Mouse (Mus musculus) embryonic facial prominence, embryonic 14.5 days (tissue): ENCODE results near the gene Dclre1a. TPM values are rescaled to one million over a fixed set of nuclear protein-coding genes. Genes with fewer than 3 reads are reported as not detected.

Experiments
- ATAC-seq: fragments of 200-750 bp; cut with Nextera tagmentation; 2 replicates; pipeline ENCODE4 v1.8.0; 2017; ENCODE audit warnings: low read depth, moderate number of reproducible peaks, moderate TSS enrichment
- DNase-seq: peaks from one replicate; pipeline ENCODE4 v3.0.0-alpha.2; 2015; ENCODE audit warnings: low spot score
- H3K27ac ChIP-seq: fragments of 300-500 bp; sonication (generic); replicated peaks from 2 replicates; pipeline ENCODE4 v1.5.1; 2014; ENCODE audit warnings: low read depth, mild to moderate bottlenecking, low read length, moderate library complexity
- H3K27me3 ChIP-seq: fragments of 300-500 bp; sonication (generic); replicated peaks from 2 replicates; pipeline ENCODE4 v1.6.1; 2014; ENCODE audit warnings: low read length; ENCODE audit not compliant: control insufficient read depth, insufficient read depth
- H3K36me3 ChIP-seq: fragments of 300-500 bp; sonication (generic); 2 replicates; pipeline ENCODE4 v1.6.1; 2014; ENCODE audit warnings: low read length, mixed read lengths; ENCODE audit not compliant: control insufficient read depth, insufficient read depth
- H3K4me1 ChIP-seq: fragments of 300-500 bp; sonication (generic); 2 replicates; pipeline ENCODE4 v1.6.1; 2014; ENCODE audit warnings: antibody characterized with exemption, low read length; ENCODE audit not compliant: control insufficient read depth, insufficient read depth
- H3K4me2 ChIP-seq: fragments of 300-500 bp; sonication (generic); 2 replicates; pipeline ENCODE4 v1.6.1; 2014; ENCODE audit warnings: low read depth, mild to moderate bottlenecking, low read length, moderate library complexity, mixed read lengths
- H3K4me3 ChIP-seq: fragments of 300-500 bp; sonication (generic); 2 replicates; pipeline ENCODE4 v1.5.1; 2014; ENCODE audit warnings: low read depth, mild to moderate bottlenecking, low read length
- H3K9ac ChIP-seq: fragments of 300-500 bp; sonication (generic); 2 replicates; pipeline ENCODE4 v1.6.1; 2014; ENCODE audit warnings: low read depth, mild to moderate bottlenecking, low read length, moderate library complexity, mixed read lengths
- H3K9me3 ChIP-seq: fragments of 300-500 bp; sonication (generic); 2 replicates; pipeline ENCODE4 v1.6.1; 2016; ENCODE audit warnings: low read length; ENCODE audit not compliant: control insufficient read depth
- WGBS: fragments of 180-500 bp; shearing (Covaris S2); extraction: QIAGEN DNeasy Blood & Tissue Kit; methylation state at CpG from one replicate; pipeline ENCODE4 v1.1.7; 2014; 5-methylcytosine and 5-hydroxymethylcytosine counted together
- polyA plus RNA-seq: library from polyadenylated mRNA; unstranded; fragments of >200 nt; fragmentation: Nextera tagmentation; extraction: Ambion mirVana; gene quantifications from 2 replicates; pipeline ENCODE4 v1.2.1, GENCODE M21; 2014

Dclre1a gene
- polyA plus RNA-seq, 1 experiment from 2014 or later, result 12.8 TPM

DNA sequence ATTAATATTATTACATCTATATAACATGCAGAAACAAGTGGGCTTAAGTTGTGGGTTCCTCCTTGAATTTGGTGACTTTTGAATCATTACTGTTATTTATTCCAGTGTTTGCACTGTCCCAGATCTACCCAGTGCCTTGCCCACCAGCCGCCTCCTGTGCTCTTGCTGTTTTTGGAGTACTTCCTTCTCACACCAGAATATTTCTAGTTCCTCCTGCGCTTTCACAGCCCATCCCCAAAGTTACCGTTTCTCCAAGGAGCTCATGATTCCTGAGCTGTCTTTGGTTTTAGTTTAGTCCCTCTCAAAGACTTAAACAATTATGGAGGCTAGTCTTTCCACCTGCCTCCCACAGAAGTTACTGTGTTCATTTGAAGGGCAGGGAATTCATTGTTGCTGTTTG lies 15.4 kb upstream of the Dclre1a start:
- H3K9ac ChIP-seq, result no peak overlapping the region
- ATAC-seq (no peak), DNase-seq (no peak)
- no peak overlapping the region for H3K4me2 ChIP-seq
- WGBS, result 80% methylated on average over 3 of the region's 3 CpGs
- no peak overlapping the region for H3K4me3 ChIP-seq
- H3K4me1 ChIP-seq, result no peaks in the 10 kb centered on the region
- no peak overlapping the region for H3K27ac ChIP-seq
- H3K9me3 ChIP-seq, result no peaks in the 10 kb centered on the region
- no peaks in the 10 kb centered on the region for H3K27me3 ChIP-seq
- peaks cover 14% of the 10 kb centered on the region; the same call in 1 of the 2 replicates for H3K36me3 ChIP-seq

- Histone ChIP-seq H3K4me1 (no peaks in the 10 kb centered on the region), H3K9me3 (no peaks in the 10 kb centered on the region), H3K27ac (no peak overlapping the region), H3K36me3 (peaks cover 18% of the 10 kb centered on the region), H3K4me2 (no peak overlapping the region), H3K9ac (no peak overlapping the region), H3K27me3 (no peaks in the 10 kb centered on the region), H3K4me3 (no peak overlapping the region)
- 94% methylated on average over 9 of the region's 9 CpGs for WGBS
- ATAC-seq (no peak), DNase-seq (no peak)
Measured at GRCm38 (mm10) chr19:56562433-56563138, 14.6 kb upstream of the Dclre1a start.

DNA sequence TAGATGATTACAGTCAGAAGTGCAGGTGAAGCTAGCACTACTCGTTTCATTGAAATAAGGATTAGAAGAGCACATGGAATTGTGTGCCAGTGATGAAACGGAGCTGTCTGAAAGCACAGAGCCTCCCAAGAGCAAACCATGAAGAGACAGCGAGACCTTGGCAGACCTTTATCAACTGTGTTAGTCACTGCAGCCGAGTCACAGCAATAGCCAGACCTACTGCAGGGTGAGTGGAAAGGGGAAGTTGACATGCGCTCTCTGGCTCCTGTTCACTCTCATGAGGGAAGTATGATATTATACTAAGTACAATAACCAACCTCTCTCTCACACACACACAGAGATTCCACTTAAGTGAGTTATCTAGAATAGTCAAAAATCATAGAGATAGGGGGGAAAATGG lies 8.0 kb upstream of the Dclre1a start:
- ATAC-seq (no peak), DNase-seq (no peak)
- H3K9ac ChIP-seq, result no peak overlapping the region
- H3K36me3 ChIP-seq, result peaks cover 68% of the 10 kb centered on the region
- no peak overlapping the region for H3K4me3 ChIP-seq
- no peaks in the 10 kb centered on the region for H3K4me1 ChIP-seq
- H3K9me3 ChIP-seq, result peaks cover 3% of the 10 kb centered on the region; the same call in 1 of the 2 replicates
- no peak overlapping the region for H3K27ac ChIP-seq
- H3K27me3 ChIP-seq, result no peaks in the 10 kb centered on the region
- WGBS, result 85% methylated on average over 5 of the region's 5 CpGs
- H3K4me2 ChIP-seq, result no peak overlapping the region

GRCm38 (mm10) chr19:56553177-56553576 lies 5.2 kb upstream of the Dclre1a start:
- DNase-seq (no peak), ATAC-seq (no peak)
- Histone ChIP-seq H3K4me1 (peaks cover 8% of the 10 kb centered on the region), H3K4me2 (no peak overlapping the region), H3K36me3 (peaks cover 55% of the 10 kb centered on the region), H3K27me3 (no peaks in the 10 kb centered on the region), H3K4me3 (no peak overlapping the region), H3K9me3 (peaks cover 3% of the 10 kb centered on the region; the same call in 1 of the 2 replicates), H3K9ac (no peak overlapping the region), H3K27ac (no peak overlapping the region)
- WGBS, result 93% methylated on average over 3 of the region's 3 CpGs

- peak overlapping the region; percentile 84 for H3K4me2 ChIP-seq
- H3K27ac ChIP-seq, result peak overlapping the region; percentile 97
- no peaks in the 10 kb centered on the region for H3K9me3 ChIP-seq
- ATAC-seq (no peak), DNase-seq (no peak)
- peak overlapping the region; percentile 95 for H3K4me3 ChIP-seq
- WGBS, result 17% methylated on average over 18 of the region's 18 CpGs
- peak overlapping the region; percentile 99 for H3K9ac ChIP-seq
- H3K4me1 ChIP-seq, result peaks cover 12% of the 10 kb centered on the region
- H3K36me3 ChIP-seq, result peaks cover 40% of the 10 kb centered on the region
- no peaks in the 10 kb centered on the region for H3K27me3 ChIP-seq
Measured at GRCm38 (mm10) chr19:56549033-56549680, 1.1 kb upstream of the Dclre1a start.

DNA sequence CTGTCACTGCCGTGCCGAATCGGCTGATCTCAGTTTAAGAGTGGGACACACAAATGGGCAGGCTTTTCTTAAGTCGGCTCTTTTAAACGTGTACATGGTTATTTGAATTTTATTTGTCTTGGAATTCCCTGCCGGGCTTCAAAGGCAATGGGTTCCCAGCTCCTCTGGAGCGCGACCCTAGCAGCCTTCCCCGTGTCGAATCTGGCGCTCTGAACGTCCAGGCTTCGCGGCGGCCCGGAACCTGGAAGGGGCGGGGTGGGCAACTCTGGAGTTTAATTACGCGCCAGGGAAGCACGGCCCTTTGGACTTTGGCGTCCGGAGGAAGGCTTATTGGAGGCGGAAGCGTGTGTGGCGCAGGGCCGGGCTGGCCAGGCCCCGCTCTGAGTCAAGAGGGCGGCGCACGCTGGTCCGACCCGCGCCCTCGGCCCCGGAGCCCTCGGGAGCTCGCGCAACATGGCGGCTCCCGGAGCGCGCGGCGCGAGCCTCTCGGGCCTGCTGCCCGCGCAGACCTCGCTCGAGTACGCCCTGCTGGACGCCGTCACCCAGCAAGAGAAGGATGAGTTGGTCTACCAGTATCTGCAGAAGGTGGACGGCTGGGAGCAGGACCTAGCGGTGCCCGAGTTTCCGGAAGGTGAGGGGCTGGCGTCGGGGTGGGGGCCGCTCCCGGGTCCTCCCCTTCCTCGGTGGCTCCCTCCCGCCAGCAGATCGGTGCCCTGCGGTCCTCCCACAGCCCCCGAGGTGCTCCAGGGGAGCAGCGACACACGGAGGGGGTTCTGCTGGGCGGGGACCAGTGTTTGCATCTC lies 409 bp upstream of the Dclre1a start, which contains the start of gene Nhlrc2:
Gene Nhlrc2, plus strand, starts transcription at position 32 of the 803 bp plus-strand sequence.
- DNase-seq, result peak; percentile 92

GRCm38 (mm10) chr19:56546031-56546430 lies 2.0 kb downstream of the Dclre1a start:
- peaks cover 37% of the 10 kb centered on the region for H3K36me3 ChIP-seq
- no peaks in the 10 kb centered on the region for H3K27me3 ChIP-seq
- H3K4me2 ChIP-seq, result no peak overlapping the region
- no peak for DNase-seq
- no peak for ATAC-seq
- H3K4me3 ChIP-seq, result no peak overlapping the region
- H3K4me1 ChIP-seq, result peaks cover 12% of the 10 kb centered on the region
- H3K27ac ChIP-seq, result no peak overlapping the region
- H3K9ac ChIP-seq, result no peak overlapping the region
- no peaks in the 10 kb centered on the region for H3K9me3 ChIP-seq

More for the DNA sequence above, 409 bp upstream of the Dclre1a start, which contains the start of gene Nhlrc2:
- H3K36me3 ChIP-seq, result peaks cover 40% of the 10 kb centered on the region
- H3K9ac ChIP-seq, result peak within 1 kb of the TSS; percentile 99
- ATAC-seq, result peak; percentile 90
- H3K4me1 ChIP-seq, result peaks cover 12% of the 10 kb centered on the region
- no peaks in the 10 kb centered on the region for H3K9me3 ChIP-seq
- H3K4me3 ChIP-seq, result peak within 1 kb of the TSS; percentile 95
- peak within 1 kb of the TSS; percentile 84 for H3K4me2 ChIP-seq
- no peaks in the 10 kb centered on the region for H3K27me3 ChIP-seq
- H3K27ac ChIP-seq, result peak within 1 kb of the TSS; percentile 97
- under 1% methylated on average over 46 of the region's 69 CpGs for whole genome bisulfite sequencing

- Histone ChIP-seq H3K4me1 (peaks cover 10% of the 10 kb centered on the region), H3K27ac (no peak overlapping the region), H3K4me3 (no peak overlapping the region), H3K9ac (no peak overlapping the region), H3K4me2 (no peak overlapping the region), H3K36me3 (peaks cover 48% of the 10 kb centered on the region), H3K27me3 (no peaks in the 10 kb centered on the region), H3K9me3 (no peaks in the 10 kb centered on the region)
- ATAC-seq (no peak), DNase-seq (no peak)
- WGBS, result 87% methylated on average over 13 of the region's 13 CpGs
Measured at GRCm38 (mm10) chr19:56544681-56545388, 3.2 kb downstream of the Dclre1a start.
